Mouse (Mus musculus) kidney, postnatal 25 days (tissue): ENCODE results near the gene Lmtk2.

Source experiments
- DNase-seq, 2 experiments: peaks; one replicate each; pipeline ENCODE4 v3.0.0; 2021; ENCODE audit warnings: mixed read lengths in 2 of 2

Lmtk2 gene

DNA sequence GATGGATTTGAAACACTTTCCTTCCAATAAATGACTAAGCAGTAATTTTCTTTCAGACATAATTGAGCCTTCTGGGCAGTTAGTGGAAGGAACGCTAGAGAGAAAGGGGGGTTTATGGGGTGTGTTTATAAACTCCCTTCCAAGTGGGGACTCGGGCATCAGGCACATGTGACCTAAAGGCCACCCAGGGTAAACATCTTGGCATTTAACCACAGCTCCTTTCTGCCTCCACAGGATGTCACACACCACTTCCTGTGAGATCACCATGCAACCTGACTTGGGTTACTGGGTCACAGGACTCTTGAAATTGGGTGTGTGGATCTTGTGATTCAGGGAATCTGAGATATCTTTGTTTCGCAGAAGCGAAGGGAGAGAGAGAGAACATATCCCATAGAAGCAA, 121.1 kb downstream of the Lmtk2 start:
- no peak for DNase-seq

DNA sequence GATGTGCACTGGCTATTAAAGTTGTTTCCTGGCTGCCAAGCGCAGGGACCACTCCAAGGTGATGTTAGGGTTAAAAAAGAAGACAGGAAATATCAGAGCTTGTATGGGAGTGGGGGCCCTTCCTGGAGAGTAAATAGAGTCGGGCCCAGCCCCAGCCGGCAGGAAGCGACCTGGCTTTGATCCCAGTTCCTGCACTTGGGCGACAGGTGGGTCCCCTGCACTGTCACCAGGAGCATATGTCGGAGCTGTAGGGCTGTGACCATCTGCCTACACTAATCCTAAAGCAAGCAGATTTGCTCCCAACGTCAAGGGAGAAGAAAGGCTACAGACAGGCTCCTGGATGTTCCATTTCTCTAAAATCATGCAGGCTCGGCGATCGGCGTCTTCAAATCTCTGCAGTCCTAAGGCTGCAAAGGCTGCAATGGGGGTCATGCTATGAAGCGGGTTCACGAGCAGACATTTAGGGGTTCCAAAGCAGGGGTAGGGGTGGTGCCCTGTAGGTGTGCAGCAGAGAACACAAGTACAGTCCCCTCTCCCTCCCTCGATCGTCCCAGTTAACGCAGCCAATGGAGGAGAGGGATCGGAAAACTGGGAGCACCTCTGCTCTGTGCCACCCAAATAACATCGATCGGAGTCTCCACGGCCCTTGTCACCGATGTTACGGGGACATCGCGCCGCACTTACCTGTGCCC, 122.7 kb downstream of the Lmtk2 start:
- peak; percentile 73 to 82 for DNase-seq

DNA sequence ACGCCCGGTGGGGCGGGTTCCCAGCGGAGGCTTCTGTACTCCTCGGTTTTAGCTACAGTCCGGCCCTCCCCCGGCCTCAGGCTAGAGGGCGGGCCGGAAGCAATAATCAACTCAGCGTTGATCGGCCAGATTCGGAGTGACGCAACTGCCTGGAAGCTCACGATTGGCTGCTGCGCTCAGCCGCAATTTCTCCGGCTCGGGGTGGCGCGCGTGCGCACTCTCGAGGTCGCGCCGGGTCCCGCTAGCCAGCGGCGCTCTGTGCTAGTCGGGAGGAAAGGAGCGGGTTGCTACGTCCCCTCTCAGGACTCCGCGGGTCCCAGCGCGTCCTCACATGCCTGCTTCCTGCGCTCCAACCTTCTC, 123.2 kb downstream of the Lmtk2 start, which contains the start of gene Tecpr1:
Tecpr1 (minus strand) TSS at position 113 of the 360 bp plus-strand sequence.
- peak; percentile 96 to 98 for DNase-seq

DNA sequence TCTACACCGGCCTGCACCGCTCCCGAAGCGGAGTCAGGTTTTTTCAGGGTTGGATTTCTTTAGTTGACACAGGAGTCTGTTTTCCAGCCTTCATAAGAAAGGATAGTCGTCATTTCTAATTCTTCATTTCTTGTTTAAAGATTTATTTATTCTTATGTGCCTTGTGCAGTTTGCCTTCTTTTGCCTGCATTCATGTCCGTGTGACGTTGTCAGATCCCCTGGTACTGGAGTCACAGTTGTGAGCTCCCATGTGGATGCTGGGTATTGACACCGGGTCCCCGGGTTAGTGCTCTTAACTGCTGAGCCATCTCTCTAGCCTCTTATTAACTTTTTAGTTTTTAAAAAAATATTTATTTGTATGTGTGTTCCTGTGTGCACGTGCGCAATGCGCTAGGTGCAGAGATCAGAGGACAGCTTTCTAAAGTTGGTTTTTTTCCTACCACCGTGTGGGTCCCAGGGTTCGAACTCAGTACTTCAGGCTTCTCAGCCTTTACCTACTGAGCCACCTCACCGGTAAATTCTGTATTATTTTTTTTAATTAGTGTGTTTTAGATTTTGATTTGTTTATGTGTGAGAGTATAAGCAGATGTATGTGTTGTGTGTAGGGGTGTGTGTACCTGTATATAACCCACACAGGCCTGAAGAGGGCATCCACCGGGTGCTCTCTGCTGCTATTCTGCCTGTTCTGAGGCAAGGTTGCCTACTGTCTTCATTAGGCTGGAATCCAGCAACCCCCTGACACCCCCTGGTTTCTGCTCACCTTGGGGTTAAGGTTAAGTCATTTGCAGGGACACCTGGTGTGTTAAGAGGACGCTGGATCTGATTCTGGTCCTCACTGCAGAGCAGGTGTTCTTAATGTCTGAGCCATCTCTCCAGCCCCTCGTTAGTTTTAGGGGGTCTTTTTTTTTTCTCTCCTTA, 123.9 kb downstream of the Lmtk2 start:
- DNase-seq, result no peak

DNA sequence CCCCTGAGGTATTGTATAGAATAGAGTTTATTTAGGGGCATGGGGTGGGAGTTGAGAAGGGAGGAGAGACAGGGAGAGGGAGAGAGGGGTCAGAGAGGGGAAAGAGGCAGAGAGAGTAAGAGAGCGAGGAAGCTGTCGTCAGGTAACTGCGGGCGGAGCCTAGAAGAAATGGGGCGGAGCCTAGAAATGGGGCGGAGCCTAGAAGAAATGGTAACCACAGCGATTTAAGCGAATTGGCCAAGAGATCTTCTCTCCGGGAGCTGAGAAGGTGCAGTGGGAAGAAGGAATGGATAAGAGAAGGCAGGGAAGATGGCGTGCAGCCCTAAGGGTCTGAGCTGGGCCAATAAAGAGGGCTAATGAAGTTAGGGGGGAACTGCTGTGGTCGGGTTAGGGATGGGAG, 126.0 kb downstream of the Lmtk2 start:
- DNase-seq, result no peak

DNA sequence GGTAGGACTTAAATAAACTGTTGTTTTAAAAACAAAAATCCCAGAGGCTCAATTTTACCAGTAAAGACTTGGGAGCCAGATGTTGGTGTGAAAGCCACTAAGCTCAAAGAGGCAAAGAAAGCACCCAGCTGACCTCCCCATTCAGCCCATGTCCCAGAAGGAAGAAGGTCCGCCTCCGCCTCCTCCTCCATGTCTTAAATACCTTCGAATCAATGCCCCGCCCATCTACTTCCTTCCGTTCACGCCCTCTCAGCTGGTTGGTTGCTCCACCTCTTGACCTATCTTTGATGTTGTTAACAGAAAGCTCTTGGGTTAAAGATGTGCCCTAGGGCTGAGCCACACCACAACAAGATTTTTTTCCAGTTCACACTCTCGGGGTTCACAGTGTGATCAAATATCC, 130.0 kb downstream of the Lmtk2 start:
- no peak for DNase-seq

DNA sequence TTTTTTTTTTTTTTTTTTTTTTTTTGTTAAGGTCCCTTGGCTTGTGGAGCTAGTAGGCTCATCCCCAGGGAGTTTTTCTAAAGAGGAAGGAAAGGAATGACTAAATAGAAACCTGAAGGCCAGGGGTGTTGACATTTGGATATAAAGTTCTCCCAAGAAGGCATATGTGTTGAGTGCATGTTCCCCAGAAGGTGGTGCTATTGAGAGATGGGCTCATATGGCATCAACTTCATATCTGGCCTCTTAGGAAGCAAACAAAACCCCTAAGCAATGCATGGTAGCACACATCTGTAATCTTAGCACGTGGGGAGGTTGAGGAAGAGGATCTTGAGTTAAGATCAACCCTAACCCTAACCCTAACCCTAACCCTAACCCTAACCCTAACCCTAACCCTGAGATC, 131.2 kb downstream of the Lmtk2 start:
- DNase-seq, result no peak

DNA sequence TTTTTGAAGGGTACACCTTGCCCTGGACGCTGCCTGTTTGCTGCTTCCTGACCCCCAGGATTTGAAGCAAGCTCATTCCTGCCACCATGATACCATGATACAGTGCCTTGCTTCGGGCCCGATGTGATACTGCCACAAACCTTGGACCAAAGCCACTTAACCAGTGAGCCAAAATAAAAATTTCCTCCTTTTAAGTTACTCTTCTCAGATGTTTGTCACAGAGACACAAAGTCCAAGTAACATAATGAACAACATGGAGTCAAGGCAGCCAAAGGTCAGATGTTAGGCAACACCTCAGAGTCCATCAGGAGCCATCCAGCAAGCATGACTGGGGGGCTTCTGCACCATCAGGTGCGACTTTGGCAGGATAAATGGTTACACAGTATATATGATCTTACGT, 132.3 kb downstream of the Lmtk2 start:
- no peak for DNase-seq

DNA sequence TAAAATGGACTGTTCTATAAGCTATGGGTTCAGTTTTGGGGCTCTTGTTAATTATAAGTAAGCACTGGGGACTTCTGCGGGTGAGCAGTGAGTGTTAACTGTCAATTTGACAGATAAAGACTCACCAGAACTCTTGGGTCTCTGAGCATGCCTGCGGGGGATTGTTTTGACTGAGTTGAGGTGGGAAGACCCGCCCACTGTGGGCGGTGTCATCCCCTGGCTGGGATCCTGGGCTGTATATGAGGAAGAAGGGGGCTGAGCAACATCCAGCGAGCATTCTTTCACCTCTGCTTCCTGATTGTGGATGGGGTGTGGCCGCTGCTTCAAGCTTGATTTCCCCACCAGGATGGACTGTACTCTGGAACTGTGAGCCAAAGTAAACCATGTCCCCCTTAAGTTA, 134.0 kb downstream of the Lmtk2 start:
- DNase-seq, result no peak

DNA sequence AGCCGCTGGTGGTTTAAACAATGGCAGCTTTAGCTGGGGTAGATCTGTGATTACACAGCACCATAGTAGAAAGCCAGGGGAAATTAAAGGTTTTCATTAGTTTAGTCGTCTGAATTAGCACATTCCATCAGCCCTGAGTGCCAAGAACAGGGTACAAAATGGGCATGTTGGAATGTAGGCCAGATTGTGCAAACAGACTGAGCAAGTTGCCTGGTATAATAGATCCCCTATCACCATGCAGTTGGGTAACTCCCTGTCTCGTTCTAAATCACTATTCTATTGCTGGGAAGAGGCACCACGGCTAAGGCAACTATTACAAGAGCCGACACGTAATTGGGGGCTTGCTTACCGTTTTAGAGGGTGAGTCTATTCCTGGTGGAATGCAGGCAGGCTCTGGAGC, 134.5 kb downstream of the Lmtk2 start:
- DNase-seq, result no peak
